Mouse (Mus musculus) natural killer cell, adult 2 months (primary cell): ENCODE measurements around the gene Gm10842.

Experiments
- DNase-seq, 2 experiments: peaks; one replicate each; pipeline ENCODE4 v3.0.0; 2022; ENCODE audit warnings: low spot score in 2 of 2

The Gm10842 gene

GRCm38 (mm10) chr11:105153068-105153833 lies 6.6 kb downstream of the Gm10842 start:
- DNase-seq: no peak

DNA sequence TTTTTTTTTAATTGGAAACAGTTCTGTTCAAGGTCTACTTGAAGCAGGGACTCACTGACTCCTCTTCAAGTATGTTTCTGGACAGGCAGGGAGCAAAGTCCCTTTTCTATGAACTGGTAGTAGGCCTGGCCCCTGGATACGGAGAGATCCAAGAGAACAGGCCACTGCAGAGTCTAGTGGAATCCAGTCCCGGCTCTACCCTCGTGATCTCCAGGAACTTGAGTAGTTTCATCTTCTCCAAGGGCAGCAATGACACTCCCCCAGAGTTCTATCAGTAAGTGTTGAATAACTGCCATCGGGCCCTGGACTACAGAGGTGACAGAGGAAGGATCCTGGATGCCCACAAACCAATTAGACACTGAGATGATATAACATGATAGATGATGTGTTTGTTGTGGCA lies 9.2 kb downstream of the Gm10842 start:
- DNase-seq: no peak

DNA sequence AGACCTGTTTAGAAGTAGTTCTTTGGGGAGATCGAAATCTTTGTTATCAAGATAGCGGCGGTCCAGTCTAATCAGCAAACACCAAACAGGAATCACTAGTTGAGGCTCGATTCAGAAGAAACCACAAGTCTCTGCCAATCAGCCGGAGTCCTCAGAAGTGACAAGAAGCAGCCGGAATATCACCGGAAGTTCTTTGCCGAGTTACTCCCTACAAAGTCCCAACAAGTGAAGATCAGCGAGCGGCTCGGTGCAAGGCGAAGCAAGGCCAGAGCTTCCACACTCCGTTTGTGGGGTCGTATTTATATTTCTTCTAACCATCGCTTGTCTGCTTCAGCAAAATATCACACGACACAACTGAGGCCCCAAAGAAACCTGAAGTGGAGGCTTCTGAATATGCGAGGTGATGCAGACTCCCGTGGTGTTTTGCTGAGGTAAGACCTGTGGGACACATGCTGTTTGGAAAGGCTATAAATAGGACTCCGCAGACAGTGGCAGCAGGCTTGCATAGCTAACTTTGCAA lies 10.1 kb downstream of the Gm10842 start:
- no peak for DNase-seq

DNA sequence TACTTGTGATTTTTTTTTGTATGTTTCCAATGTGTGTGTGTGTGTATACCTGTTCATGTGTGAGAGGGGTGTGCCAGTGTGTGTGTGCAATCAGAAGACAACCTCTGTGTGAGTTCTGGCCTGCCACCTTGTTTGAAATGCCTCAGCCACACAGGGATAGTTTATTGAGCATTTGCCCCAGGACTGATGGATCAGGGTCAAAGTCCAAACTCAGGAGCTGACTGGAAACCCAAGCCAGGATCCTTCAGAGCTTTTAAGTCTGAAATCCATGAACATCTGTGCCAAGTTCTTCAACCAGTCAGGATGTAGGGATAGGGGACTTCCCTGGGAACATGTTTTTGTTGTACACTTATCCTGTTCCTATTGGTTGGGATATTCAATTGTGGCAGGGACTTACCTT lies 11.4 kb downstream of the Gm10842 start:
- no peak for DNase-seq

- DNase-seq: no peak
Observed at GRCm38 (mm10) chr11:105159673-105160360, 13.1 kb downstream of the Gm10842 start.

- no peak for DNase-seq
Observed at GRCm38 (mm10) chr11:105161411-105161810, 14.7 kb downstream of the Gm10842 start.

GRCm38 (mm10) chr11:105164516-105165510 lies 18.1 kb downstream of the Gm10842 start:
- DNase-seq: no peak

GRCm38 (mm10) chr11:105166780-105167179 lies 20.1 kb downstream of the Gm10842 start:
- no peak for DNase-seq

- no peak for DNase-seq
Observed at GRCm38 (mm10) chr11:105178516-105178915, 31.8 kb downstream of the Gm10842 start, which contains the start of gene Tlk2. Gene Tlk2, plus strand, starts transcription at chr11:105178807.

- DNase-seq: no peak
Observed at GRCm38 (mm10) chr11:105179523-105179922, 32.8 kb downstream of the Gm10842 start.

- peak; percentile 37 to 42 for DNase-seq
Observed at GRCm38 (mm10) chr11:105180471-105181091, 33.9 kb downstream of the Gm10842 start.

- peak; percentile 85 to 87 for DNase-seq
Observed at GRCm38 (mm10) chr11:105181126-105181637, 34.5 kb downstream of the Gm10842 start.

GRCm38 (mm10) chr11:105181689-105182460 lies 35.2 kb downstream of the Gm10842 start:
- peak; percentile 48 to 59 for DNase-seq

GRCm38 (mm10) chr11:105182461-105182855 lies 35.8 kb downstream of the Gm10842 start:
- no peak for DNase-seq

GRCm38 (mm10) chr11:105184678-105185077 lies 38.0 kb downstream of the Gm10842 start:
- DNase-seq: no peak

GRCm38 (mm10) chr11:105192186-105192585 lies 45.5 kb downstream of the Gm10842 start:
- DNase-seq: no peak
